Mouse (Mus musculus) cerebellum, adult 11 months (tissue): ENCODE data around the gene Steap4.
A peak's percentile ranks its signal among the peaks of the same experiment; 100 is the strongest.
"Not testable (repeated sequence)": the region's sequence is repeated elsewhere in the genome, so short reads cannot be mapped to it uniquely, and the experiment has no call there.

Experiments
- DNase-seq: peaks from one replicate; pipeline ENCODE4 v3.0.0; 2022

The Steap4 gene

DNA sequence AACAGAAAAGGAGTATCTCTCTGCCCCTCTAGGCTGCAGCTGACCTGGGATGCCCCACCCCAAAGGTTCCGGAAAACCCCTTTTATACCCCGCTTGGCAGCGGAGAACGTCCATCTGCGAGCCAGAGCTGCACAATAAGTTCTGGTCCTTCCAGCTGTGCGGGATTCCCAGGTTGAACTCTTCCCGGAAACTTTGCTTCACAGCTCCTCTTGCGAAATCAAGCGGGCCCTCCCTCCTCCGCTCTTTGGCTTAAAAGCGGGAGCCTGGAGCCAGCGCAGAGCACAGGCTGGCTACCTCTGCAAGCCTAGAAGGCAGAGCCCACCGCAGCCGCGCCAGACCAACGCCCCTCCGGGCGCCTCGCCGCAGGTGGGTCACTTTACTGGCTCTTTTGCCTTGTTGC is at the start of gene Steap4:
Gene Steap4, plus strand, starts transcription at position 282 of the 400 bp plus-strand sequence.
- DNase-seq, result no peak

- DNase-seq, result no peak
Observed at GRCm38 (mm10) chr5:7911975-7912374, 48.3 kb upstream of the Steap4 start.

GRCm38 (mm10) chr5:7917501-7918295 is 42.6 kb upstream of the Steap4 start:
- DNase-seq, result no peak

- DNase-seq, result no peak
Observed at GRCm38 (mm10) chr5:7918296-7918579, 42.0 kb upstream of the Steap4 start.

DNA sequence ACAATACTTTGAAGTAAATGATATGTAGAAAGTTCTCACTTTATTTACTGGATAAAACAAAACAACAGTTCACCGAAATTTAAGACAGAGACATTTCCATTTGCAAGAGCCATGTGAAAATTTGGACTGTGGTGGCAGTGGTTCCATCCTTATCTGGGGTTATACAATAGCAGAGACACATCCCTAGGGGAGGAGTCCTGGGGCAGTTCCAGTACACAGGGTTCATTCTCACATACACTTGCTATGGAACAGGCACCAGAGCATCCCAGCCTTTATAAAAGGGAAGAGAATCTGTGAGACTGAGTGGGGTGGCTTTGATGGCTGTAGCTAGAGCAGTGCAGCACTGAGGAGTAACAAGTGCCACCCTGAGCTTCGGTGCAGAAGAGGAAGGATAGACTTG is 40.6 kb upstream of the Steap4 start:
- DNase-seq, result no peak

- DNase-seq, result no peak
Observed at GRCm38 (mm10) chr5:7922751-7923150, 37.5 kb upstream of the Steap4 start.

DNA sequence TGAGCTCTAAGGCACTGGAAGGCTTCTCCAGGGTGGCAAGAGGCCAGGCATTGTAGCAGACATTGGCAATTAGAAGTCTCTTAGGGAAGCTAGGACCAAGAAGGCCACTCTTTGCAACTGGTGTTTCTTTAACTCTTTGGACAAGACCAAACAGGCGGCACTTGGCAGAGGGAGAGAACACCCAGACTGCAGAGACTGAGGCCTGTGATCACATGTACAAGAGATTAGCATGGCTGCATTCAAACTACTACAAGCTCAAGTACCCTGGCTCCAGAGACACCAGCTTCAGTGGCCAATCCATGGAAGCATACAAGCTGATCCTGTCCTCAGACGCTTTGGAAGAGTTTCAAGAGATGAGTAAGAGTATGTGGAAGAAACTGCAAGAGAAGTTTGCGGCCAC is 36.6 kb upstream of the Steap4 start:
- DNase-seq, result no peak

DNA sequence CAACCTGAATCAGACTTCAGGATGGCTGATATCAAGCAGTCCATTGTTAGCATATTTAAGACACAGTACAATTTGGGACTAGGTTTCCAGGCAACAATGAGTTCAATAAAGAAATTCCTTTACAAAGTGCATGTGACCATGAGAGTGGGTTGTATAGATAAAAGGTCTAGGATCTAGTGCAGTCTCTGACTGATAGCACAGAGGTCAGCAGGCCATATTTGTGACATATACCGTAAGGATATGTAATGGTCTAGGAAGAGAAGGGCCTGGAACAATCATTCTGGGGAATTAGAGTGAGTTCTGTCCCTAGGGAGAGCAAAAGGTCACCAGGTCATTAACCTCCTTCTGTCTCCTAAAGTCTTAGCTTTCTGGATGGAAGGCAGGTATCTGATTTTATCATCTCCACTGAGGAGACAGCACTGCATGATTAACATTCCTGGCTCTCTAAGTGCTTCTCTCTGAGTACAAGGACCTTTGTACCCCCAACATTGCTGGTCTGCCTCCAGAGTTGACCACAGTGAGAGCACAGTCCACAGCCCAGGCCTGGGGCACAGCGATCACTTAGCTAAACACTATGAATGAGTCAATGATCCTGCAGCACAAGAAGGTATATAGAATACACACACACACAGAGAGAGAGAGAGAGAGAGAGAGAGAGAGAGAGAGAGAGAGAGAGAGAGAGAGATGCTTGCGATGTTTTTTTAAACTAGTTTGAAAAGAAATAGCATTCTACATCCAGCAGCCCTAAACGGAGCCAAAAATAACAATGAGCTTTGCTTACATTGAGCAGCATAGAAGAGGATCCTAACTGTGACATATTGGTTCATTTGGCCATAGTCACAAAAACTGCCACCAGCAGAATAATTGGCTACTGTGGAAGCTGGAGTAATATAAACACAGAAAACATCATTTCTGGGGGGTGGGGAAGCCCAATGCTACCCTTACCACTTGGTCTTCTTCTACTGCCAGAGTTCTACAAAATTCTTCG is 27.7 kb upstream of the Steap4 start:
- DNase-seq, result no peak

- DNase-seq, result not testable (repeated sequence)
Observed at GRCm38 (mm10) chr5:7933495-7933894, 26.8 kb upstream of the Steap4 start.

- no peak for DNase-seq
Observed at GRCm38 (mm10) chr5:7933933-7934675, 26.2 kb upstream of the Steap4 start.

DNA sequence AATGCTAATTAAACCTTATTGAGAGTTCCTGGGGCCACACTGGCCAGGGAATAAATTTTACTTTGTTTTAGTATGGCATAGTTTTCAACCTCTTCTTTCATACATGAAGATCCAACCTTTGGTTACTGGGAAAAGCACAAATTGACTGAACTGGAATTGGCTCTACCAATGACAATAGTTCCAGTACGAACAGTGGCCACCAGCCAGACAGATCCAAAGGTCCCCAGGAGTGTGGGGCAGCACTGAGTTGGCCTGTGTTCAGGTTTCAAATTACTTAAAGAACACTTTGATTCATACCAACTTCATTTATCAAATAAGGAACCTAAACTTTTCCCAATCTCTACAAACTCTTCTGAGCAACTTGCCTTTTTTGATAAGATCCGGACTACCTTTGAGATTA is 5.4 kb upstream of the Steap4 start:
- DNase-seq, result no peak

- no peak for DNase-seq
Observed at GRCm38 (mm10) chr5:7955371-7955966, 4.8 kb upstream of the Steap4 start.

- DNase-seq, result no peak
Observed at GRCm38 (mm10) chr5:7958061-7958460, 2.2 kb upstream of the Steap4 start.

GRCm38 (mm10) chr5:7959286-7959685 is 971 bp upstream of the Steap4 start:
- DNase-seq, result no peak

DNA sequence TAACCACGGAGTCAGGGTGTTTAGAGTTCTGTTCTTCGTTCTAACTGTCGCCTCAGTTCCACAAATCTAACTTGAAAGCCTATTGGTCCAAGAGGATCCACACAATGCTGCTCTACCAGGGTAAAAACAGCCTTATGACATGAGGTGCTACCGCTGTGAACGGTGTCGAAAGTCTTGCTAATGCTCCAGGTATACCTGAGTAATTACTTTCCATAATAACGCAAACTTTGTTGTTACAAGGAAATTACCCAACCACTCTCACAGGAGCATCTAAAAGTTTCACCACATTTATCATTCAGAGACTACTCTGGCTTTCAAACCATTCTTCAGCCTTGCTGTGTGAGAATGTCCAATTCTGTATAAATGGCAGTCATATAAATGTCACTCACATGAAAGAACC is 856 bp downstream of the Steap4 start:
- DNase-seq, result no peak

- peak; percentile 27 for DNase-seq
Observed at GRCm38 (mm10) chr5:7965281-7965680, 5.0 kb downstream of the Steap4 start.

DNA sequence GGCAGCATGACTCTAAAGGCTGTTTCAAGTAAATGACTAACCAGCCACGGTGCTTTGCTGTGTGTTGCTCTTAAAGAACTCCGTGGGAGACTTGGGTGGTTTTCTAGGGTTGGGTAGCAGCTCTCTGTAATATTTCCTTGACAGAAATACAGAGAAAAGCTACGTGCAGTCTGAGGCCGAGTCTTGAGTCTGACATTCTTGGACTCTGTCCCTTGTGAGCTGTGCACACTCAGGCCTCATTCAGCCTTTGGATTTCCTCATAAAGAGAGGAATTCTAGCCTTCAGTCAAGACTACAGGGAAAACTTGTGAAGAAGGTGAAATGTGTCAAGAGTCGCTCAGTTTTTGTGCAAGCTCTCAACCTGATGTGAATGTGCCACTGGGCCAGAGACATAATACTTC is 7.9 kb downstream of the Steap4 start:
- DNase-seq, result no peak

GRCm38 (mm10) chr5:7972266-7972665 is 12.0 kb downstream of the Steap4 start:
- DNase-seq, result no peak

DNA sequence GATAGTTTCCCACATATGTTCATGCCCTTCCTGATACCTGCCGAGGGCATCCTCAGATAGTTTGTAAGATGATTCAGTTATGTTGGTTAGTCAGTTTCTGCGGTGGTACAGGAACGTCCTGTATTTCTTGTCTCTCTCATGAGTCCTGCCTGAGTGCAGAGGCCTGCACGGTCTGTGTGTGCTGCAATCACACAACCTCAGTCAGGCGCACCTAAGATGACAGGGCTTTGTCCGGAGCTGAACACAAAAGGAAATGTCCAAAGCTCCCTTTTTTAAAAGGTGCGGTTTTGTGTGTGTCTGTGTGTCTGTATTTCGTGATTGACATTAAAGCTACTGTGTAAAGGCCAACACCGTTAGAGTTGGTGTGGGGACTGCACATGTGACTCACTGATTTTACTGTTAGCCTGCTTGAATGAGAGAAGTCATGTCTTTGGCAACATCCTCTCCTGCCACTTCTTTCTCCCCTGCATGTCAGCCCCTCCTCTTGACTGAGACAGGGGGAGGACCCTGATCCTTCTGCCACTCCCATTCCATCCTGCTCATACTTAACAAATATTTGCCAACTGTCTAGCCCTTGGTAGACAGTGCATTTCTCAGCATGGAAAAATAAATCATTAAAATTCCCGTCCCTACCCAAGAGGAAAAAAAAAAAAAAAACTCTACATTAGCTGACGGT is 14.4 kb downstream of the Steap4 start:
- DNase-seq, result no peak

DNA sequence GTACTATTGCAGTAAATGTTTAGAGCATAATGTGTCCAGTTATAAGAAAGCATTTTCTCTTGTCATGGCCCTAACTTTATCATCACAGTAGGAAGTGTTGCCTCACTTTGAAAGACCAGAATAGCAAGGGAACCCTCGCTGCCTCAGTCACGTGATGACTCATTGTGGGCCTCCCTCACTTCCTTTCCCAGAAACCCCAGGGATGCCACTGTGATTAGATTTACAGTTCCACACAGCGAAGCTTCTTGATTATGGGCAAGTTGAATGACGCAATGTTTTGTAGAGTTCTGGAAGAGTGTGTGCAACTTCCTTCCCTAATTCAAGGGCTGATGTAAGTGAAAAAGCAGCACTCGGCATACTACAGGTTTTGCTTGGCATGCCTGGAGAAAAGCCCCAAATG is 20.3 kb downstream of the Steap4 start:
- DNase-seq, result no peak

DNA sequence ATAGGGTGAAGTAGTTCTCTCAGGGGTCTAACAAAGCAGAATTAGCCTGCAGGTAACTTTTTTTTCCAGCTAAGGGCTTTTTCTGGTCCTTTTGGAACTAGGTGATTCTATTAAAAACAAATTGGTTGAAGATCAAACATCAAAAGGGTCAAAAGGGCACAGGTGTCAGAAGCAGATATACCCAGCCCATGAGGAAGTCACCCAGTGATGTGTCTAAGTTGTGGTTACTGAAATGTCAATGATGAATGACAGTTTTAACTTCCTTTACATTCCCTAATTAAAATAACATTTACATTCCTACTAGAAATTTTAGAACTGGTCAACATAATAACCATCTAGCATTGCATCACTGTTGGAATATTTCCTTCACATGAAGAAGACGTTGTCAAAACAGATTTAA is 27.7 kb downstream of the Steap4 start:
- DNase-seq, result no peak

DNA sequence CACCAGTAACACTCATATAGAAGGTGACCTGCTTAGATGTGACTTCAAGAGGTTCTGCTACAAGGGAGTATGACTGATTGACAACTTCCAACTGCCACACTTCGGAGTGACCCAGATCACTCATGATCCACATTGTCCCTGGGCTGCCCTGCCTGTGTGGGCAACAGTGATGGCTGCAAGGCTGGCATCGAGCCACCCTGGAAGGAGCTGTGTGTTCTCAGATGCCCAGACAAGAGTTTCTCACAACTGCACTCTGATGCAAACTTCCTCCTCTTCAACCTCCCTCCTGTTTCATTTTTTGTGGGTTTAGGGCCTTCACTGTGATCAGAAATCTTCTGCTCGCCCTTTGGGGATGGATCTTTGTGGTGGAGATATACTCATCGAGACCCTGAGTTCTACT is 28.2 kb downstream of the Steap4 start:
- DNase-seq, result no peak
